Mouse (Mus musculus) kidney, adult 8-10 months (tissue): Measurements from ENCODE around the gene Gm28360.
"Not testable (repeated sequence)": the region's sequence is repeated elsewhere in the genome, so short reads cannot be mapped to it uniquely, and the experiment has no call there.

Source experiments
- DNase-seq, 2 experiments: peaks; one replicate each; pipeline ENCODE4 v3.0.0; 2022

Gene Gm28360

GRCm38 (mm10) chr1:117829781-117830180, at the start of gene Gm28360:
Gene Gm28360 (plus strand): TSS chr1:117830081.
- not testable (repeated sequence) for DNase-seq

GRCm38 (mm10) chr1:117780833-117781232, 49.0 kb upstream of the Gm28360 start, which contains the start of gene B020011L13Rik:
Gene B020011L13Rik (plus strand): TSS chr1:117781133.
- not testable (repeated sequence) for DNase-seq

DNA sequence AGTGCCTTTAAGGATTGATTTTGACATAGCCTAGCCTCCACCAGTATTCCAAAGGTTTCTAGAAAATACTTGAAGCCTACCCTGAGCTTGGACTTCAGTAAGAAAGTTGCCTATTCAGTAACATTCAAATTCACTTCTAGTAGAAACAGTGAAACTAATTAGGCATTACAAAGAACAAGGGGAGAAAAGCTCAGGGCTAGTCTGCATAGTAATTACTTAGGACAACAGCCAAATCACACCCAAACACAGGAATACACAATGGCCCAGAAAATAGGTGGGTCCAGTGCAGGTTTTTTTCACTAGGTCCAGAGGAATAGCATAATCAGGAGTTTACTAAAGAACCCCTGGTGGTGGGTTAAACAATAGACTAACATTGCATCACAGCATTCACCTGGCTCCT, 13.6 kb upstream of the Gm28360 start:
- DNase-seq: not testable (repeated sequence)

DNA sequence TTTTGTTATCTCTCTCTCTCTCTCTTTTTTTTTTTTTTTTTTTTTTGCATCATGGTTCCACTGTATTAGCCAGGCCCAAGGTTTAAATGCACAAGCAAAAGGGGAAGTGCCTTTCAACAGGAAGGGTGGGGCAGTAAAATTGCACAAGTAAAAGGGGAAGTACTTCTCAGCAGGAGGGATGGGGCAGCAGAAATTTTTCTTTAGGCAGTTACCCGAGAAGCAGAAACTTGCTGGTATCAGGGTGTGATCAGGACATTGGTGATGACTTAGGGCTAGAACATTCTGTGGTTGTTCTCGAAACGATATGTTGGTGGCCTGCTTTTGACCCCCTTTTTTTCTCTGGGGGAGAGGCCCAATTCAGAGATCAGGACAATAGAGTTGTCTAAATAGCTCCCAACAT, 21.8 kb downstream of the Gm28360 start:
- not testable (repeated sequence) for DNase-seq
